In the genomic region with DNA sequence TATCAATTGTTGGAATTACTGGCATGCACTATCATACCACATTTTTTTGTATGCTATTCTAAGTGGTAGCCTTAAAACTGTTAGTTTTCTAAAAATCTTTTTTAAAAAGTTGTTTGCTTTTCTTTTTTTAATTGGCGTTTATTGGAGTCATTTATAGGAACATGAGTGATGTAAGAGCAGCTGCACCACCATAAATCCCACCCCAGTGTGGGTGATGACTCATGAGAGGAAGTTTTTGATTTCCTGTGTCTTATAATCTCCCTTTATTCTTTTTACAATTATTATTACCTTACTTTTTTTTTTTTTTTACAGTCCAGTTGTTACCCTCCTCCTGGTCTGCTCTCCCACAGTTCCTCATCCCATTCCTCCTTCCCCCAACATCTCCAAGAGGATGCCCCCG, we compare ENCODE assay signal across 28 mouse cellular contexts. TPM values are rescaled to one million over a fixed set of nuclear protein-coding genes. Genes with fewer than 3 reads are reported as not detected.
"Had no signal": no experiment of that assay in that cellular context is flagged by ENCODE, and none has a peak within 500 bp of the region (broad histone marks: within the 10 kb centered on the region; RNA-seq: fewer than 3 reads in every experiment).

No protein-coding gene starts in this region.

- H3K27me3 ChIP-seq: embryonic facial prominence, embryonic 12.5 days; embryonic facial prominence, embryonic 13.5 days; embryonic facial prominence, embryonic 15.5 days; forebrain, embryonic 12.5 days; forebrain, embryonic 13.5 days; forebrain, embryonic 15.5 days had no signal

- H3K4me2 ChIP-seq: embryonic facial prominence, embryonic 12.5 days; embryonic facial prominence, embryonic 13.5 days; embryonic facial prominence, embryonic 15.5 days; forebrain, embryonic 12.5 days; forebrain, embryonic 13.5 days; forebrain, embryonic 15.5 days had no signal

- DNase-seq: cerebellum, adult 9-10 months; cerebellum, adult 9-11 months; cerebellum, postnatal 10 days; cerebellum, postnatal 14 days; cerebellum, postnatal 25 days; cerebellum, postnatal 36 days; embryo, embryonic 11 days; forebrain, postnatal 0 days; gastrocnemius, adult 2 months; gastrocnemius, postnatal 10 days; gastrocnemius, postnatal 14 days; gastrocnemius, postnatal 25 days; gastrocnemius, postnatal 36 days; heart, adult 18-20 months; heart, adult 2 months had no signal

- H3K4me3 ChIP-seq: embryonic facial prominence, embryonic 10.5 days; embryonic facial prominence, embryonic 12.5 days; embryonic facial prominence, embryonic 13.5 days; embryonic facial prominence, embryonic 15.5 days; erythroblast, embryonic 14.5 days; forebrain, embryonic 10.5 days; forebrain, embryonic 12.5 days; forebrain, embryonic 13.5 days; forebrain, embryonic 15.5 days; gastrocnemius, adult 2 months; heart, adult 2 months had no signal

- H3K36me3 ChIP-seq: embryonic facial prominence, embryonic 10.5 days; embryonic facial prominence, embryonic 12.5 days; embryonic facial prominence, embryonic 13.5 days; embryonic facial prominence, embryonic 15.5 days; forebrain, embryonic 10.5 days; forebrain, embryonic 12.5 days; forebrain, embryonic 15.5 days had no signal

RNA-seq across cellular contexts. Expression of a gene that starts 37.9 kb away (rescaled TPM):
- total RNA-seq: common myeloid progenitor, adult 5-6 weeks; granulocyte monocyte progenitor cell, adult 5-6 weeks had no signal
- polyA plus RNA-seq: erythroblast, embryonic 14.5 days; forebrain, embryonic 11.5 days; forebrain, embryonic 13.5 days; forebrain, embryonic 15.5 days; forebrain, embryonic 16.5 days had no signal

RNA-seq across cellular contexts. Expression of a gene that starts 48.9 kb away (rescaled TPM):
- polyA plus RNA-seq: erythroblast, embryonic 14.5 days had no signal
